Mouse (Mus musculus): ENCODE measurements around the gene Gvin1. TPM values are rescaled to one million over a fixed set of nuclear protein-coding genes. Genes with fewer than 3 reads are reported as not detected.
"Not testable (repeated sequence)": the region's sequence is repeated elsewhere in the genome, so short reads cannot be mapped to it uniquely, and the experiment has no call there.

Gene Gvin1
- 0.15 and 0.23 TPM in 2 replicates for polyA plus RNA-seq (2015; fragmentation: Nextera tagmentation; extraction: Ambion mirVana)

DNA sequence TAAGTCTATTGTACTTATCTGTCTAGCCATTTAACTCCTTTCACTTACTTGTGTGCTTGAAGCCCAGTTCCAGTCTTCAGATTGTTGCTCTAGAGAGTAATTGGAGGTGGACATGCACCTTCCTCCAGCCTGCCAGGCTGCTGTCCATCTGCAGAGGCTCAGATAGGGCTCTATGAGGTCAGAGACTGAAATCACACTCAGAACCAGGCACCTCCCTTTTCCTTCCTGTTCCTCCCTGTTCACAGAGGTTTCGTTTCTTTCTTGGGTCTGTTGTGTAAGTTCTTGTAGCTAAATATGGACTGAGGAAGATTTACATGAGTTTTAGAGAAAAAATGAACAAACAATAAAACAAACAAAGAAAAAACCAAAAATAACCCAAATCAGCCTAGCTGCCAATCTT lies at the start of gene Gvin1:
TSS of gene Gvin1 (minus strand) at position 150 of the 400 bp plus-strand sequence.
- WGBS, result 65% methylated on average over 1 of the region's 1 CpGs
- not testable (repeated sequence) for ATAC-seq (ENCODE audit: low FRiP score, low TSS enrichment); H3K4me3 ChIP-seq (ENCODE audit: low read depth, low read length); DNase-seq (ENCODE audit: low spot score); H3K36me3 ChIP-seq (ENCODE audit: control insufficient read depth, insufficient read depth, low read length); H3K9ac ChIP-seq (ENCODE audit: low read length); H3K4me1 ChIP-seq (replicated peaks; ENCODE audit: control insufficient read depth, insufficient read depth); H3K27ac ChIP-seq (replicated peaks); H3K9me3 ChIP-seq (ENCODE audit: control insufficient read depth, low read length); H3K4me2 ChIP-seq (replicated peaks; ENCODE audit: low read depth); H3K27me3 ChIP-seq (ENCODE audit: control insufficient read depth, insufficient read depth, low read length)

DNA sequence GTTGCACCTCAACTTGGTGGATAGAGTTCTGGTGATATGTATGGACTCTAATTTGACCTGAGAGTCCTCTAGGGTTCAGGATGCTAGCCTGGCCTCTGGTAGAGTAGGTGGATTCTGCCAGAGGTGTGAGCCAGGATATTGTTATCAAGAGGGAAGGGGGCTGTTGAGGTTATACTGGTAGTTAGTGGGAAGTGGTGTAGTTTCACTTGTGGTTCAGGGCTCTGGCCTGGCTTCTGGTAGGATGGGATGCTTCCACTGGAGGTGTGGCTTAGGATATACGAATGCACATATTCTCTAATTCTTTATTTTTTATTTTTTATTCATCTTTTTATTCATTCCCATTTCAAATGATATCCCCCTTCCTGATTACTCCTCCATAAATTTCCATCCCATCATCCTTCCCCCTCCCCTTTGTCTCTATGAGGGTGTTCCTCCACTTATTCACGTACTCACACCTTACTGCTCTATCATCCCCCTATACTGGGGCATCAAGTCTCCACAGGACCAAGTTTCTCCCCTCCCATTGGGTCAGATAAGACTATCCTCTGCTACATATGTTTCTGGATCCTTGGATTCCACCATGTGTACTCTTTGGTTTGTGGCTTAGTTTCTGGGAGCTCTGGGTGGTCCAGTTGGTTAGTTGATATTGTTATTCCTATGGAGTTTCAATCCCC lies 36.9 kb upstream of the Gvin1 start:
- no peaks in the 10 kb centered on the region for H3K4me1 ChIP-seq (replicated peaks; ENCODE audit: control insufficient read depth, insufficient read depth)
- DNase-seq (ENCODE audit: low spot score), result no peak
- no peak overlapping the region for H3K27ac ChIP-seq (replicated peaks)
- no peak overlapping the region for H3K9ac ChIP-seq (ENCODE audit: low read length)
- ATAC-seq (ENCODE audit: low FRiP score, low TSS enrichment), result no peak
- no peaks in the 10 kb centered on the region for H3K9me3 ChIP-seq (ENCODE audit: control insufficient read depth, low read length)
- no peak overlapping the region for H3K4me3 ChIP-seq (ENCODE audit: low read depth, low read length)
- H3K36me3 ChIP-seq (ENCODE audit: control insufficient read depth, insufficient read depth, low read length), result no peaks in the 10 kb centered on the region
- no peak overlapping the region for H3K4me2 ChIP-seq (replicated peaks; ENCODE audit: low read depth)
- TF ChIP-seq EP300 (optimal IDR thresholded peaks at IDR 0.05) (no peak), CTCF (IDR thresholded peaks at IDR 0.05; ENCODE audit: low read depth) (no peak)
- H3K27me3 ChIP-seq (ENCODE audit: control insufficient read depth, insufficient read depth, low read length), result no peaks in the 10 kb centered on the region
- WGBS, result 75% methylated on average over 2 of the region's 2 CpGs

DNA sequence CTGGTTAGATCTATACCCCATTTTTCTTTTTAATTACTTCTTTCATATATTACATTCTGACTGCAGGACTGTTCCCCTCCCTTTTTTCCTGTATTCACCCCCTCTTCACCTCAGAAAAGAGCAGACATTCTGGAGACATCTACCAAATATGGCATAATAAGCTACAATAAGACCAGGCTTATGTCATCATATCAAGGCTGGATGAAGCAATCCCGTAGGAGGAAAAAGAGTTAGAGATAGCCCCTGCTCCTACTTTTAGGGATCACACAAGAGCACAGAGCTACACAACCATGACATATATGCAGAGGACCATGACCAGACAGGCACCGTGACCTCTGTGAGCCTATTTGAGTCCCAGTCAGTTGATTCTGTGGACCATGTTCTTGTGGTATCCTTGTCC lies 33.8 kb upstream of the Gvin1 start:
- ATAC-seq (ENCODE audit: low FRiP score, low TSS enrichment) (no peak), DNase-seq (ENCODE audit: low spot score) (no peak)
- Histone ChIP-seq H3K9me3 (ENCODE audit: control insufficient read depth, low read length) (no peaks in the 10 kb centered on the region), H3K36me3 (ENCODE audit: control insufficient read depth, insufficient read depth, low read length) (no peaks in the 10 kb centered on the region), H3K4me3 (ENCODE audit: low read depth, low read length) (no peak overlapping the region), H3K4me2 (replicated peaks; ENCODE audit: low read depth) (no peak overlapping the region), H3K4me1 (replicated peaks; ENCODE audit: control insufficient read depth, insufficient read depth) (no peaks in the 10 kb centered on the region), H3K27ac (replicated peaks) (no peak overlapping the region), H3K9ac (ENCODE audit: low read length) (no peak overlapping the region), H3K27me3 (ENCODE audit: control insufficient read depth, insufficient read depth, low read length) (no peaks in the 10 kb centered on the region)
- TF ChIP-seq EP300 (optimal IDR thresholded peaks at IDR 0.05) (no peak), CTCF (IDR thresholded peaks at IDR 0.05; ENCODE audit: low read depth) (no peak)
- WGBS, result 83% methylated on average over 2 of the region's 2 CpGs

- Histone ChIP-seq H3K36me3 (ENCODE audit: control insufficient read depth, insufficient read depth, low read length) (no peaks in the 10 kb centered on the region), H3K9ac (ENCODE audit: low read length) (no peak overlapping the region), H3K27me3 (ENCODE audit: control insufficient read depth, insufficient read depth, low read length) (no peaks in the 10 kb centered on the region), H3K27ac (replicated peaks) (no peak overlapping the region), H3K9me3 (ENCODE audit: control insufficient read depth, low read length) (no peaks in the 10 kb centered on the region), H3K4me2 (replicated peaks; ENCODE audit: low read depth) (no peak overlapping the region), H3K4me1 (replicated peaks; ENCODE audit: control insufficient read depth, insufficient read depth) (no peaks in the 10 kb centered on the region), H3K4me3 (ENCODE audit: low read depth, low read length) (no peak overlapping the region)
- ATAC-seq (ENCODE audit: low FRiP score, low TSS enrichment) (no peak), DNase-seq (ENCODE audit: low spot score) (no peak)
- TF ChIP-seq EP300 (optimal IDR thresholded peaks at IDR 0.05), result no peak
- no peak for TF ChIP-seq CTCF (IDR thresholded peaks at IDR 0.05; ENCODE audit: low read depth)
- 66% methylated on average over 2 of the region's 2 CpGs for WGBS
These were observed 33.1 kb upstream of the Gvin1 start for GRCm38 (mm10) chr7:106248245-106248644.

GRCm38 (mm10) chr7:106245601-106246000 lies 30.5 kb upstream of the Gvin1 start:
- no peak for DNase-seq (ENCODE audit: low spot score)
- Histone ChIP-seq H3K36me3 (ENCODE audit: control insufficient read depth, insufficient read depth, low read length) (no peaks in the 10 kb centered on the region), H3K27ac (replicated peaks) (no peak overlapping the region), H3K9ac (ENCODE audit: low read length) (no peak overlapping the region), H3K4me2 (replicated peaks; ENCODE audit: low read depth) (no peak overlapping the region), H3K4me1 (replicated peaks; ENCODE audit: control insufficient read depth, insufficient read depth) (no peaks in the 10 kb centered on the region), H3K9me3 (ENCODE audit: control insufficient read depth, low read length) (no peaks in the 10 kb centered on the region), H3K4me3 (ENCODE audit: low read depth, low read length) (no peak overlapping the region), H3K27me3 (ENCODE audit: control insufficient read depth, insufficient read depth, low read length) (no peaks in the 10 kb centered on the region)
- no peak for ATAC-seq (ENCODE audit: low FRiP score, low TSS enrichment)
- TF ChIP-seq EP300 (optimal IDR thresholded peaks at IDR 0.05), result no peak
- no peak for TF ChIP-seq CTCF (IDR thresholded peaks at IDR 0.05; ENCODE audit: low read depth)
- WGBS, result 71% methylated on average over 6 of the region's 6 CpGs

GRCm38 (mm10) chr7:106240484-106241275 lies 25.6 kb upstream of the Gvin1 start:
- not testable (repeated sequence) for H3K9me3 ChIP-seq (ENCODE audit: control insufficient read depth, low read length); H3K4me3 ChIP-seq (ENCODE audit: low read depth, low read length); H3K36me3 ChIP-seq (ENCODE audit: control insufficient read depth, insufficient read depth, low read length); ATAC-seq (ENCODE audit: low FRiP score, low TSS enrichment); H3K27me3 ChIP-seq (ENCODE audit: control insufficient read depth, insufficient read depth, low read length); DNase-seq (ENCODE audit: low spot score); H3K4me1 ChIP-seq (replicated peaks; ENCODE audit: control insufficient read depth, insufficient read depth); H3K4me2 ChIP-seq (replicated peaks; ENCODE audit: low read depth); H3K27ac ChIP-seq (replicated peaks); H3K9ac ChIP-seq (ENCODE audit: low read length)
- WGBS, result 83% methylated on average over 12 of the region's 12 CpGs

All from stomach, postnatal 0 days (tissue).